Mouse (Mus musculus) hindbrain, embryonic 11.5 days (tissue): ENCODE data around the gene Bpifb5. TPM values are rescaled to one million over a fixed set of nuclear protein-coding genes. Genes with fewer than 3 reads are reported as not detected.
"Not testable (repeated sequence)": the region's sequence is repeated elsewhere in the genome, so short reads cannot be mapped to it uniquely, and the experiment has no call there.

Source experiments
- ATAC-seq: fragments of 200-750 bp; cut with Nextera tagmentation; 2 replicates; pipeline ENCODE4 v1.8.0; 2017; ENCODE audit warnings: mild to moderate bottlenecking, moderate TSS enrichment, moderate library complexity; ENCODE audit not compliant: low FRiP score
- DNase-seq: peaks from one replicate; pipeline ENCODE4 v3.0.0-alpha.2; 2015; ENCODE audit warnings: low spot score
- H3K27ac ChIP-seq: fragments of 300-500 bp; sonication (generic); 2 replicates; pipeline ENCODE4 v1.5.1; 2014; ENCODE audit warnings: mild to moderate bottlenecking, low read depth, low read length
- H3K27me3 ChIP-seq: fragments of 300-500 bp; sonication (generic); 2 replicates; pipeline ENCODE4 v1.6.1; 2014; ENCODE audit warnings: mild to moderate bottlenecking, low read length, moderate library complexity, mixed read lengths; ENCODE audit not compliant: control insufficient read depth, insufficient read depth
- H3K36me3 ChIP-seq: fragments of 300-500 bp; sonication (generic); 2 replicates; pipeline ENCODE4 v1.6.1; 2014; ENCODE audit warnings: mild to moderate bottlenecking, low read length, moderate library complexity, mixed read lengths; ENCODE audit not compliant: control insufficient read depth, insufficient read depth
- H3K4me1 ChIP-seq: fragments of 300-500 bp; sonication (generic); replicated peaks from 2 replicates; pipeline ENCODE4 v1.6.1; 2014; ENCODE audit warnings: low read length, mixed read lengths; ENCODE audit not compliant: control insufficient read depth, insufficient read depth
- H3K4me2 ChIP-seq: fragments of 300-500 bp; sonication (generic); replicated peaks from 2 replicates; pipeline ENCODE4 v1.6.1; 2014; ENCODE audit warnings: mild to moderate bottlenecking, low read depth, low read length
- H3K4me3 ChIP-seq: fragments of 300-500 bp; sonication (generic); 2 replicates; pipeline ENCODE4 v1.5.1; 2014; ENCODE audit warnings: low read depth, low read length
- H3K9ac ChIP-seq: fragments of 300-500 bp; sonication (generic); 2 replicates; pipeline ENCODE4 v1.6.1; 2014; ENCODE audit warnings: low read depth, low read length
- H3K9me3 ChIP-seq: fragments of 300-500 bp; sonication (generic); 2 replicates; pipeline ENCODE4 v1.6.1; 2016; ENCODE audit warnings: low read length; ENCODE audit not compliant: control insufficient read depth
- WGBS: fragments of 180-500 bp; shearing (Covaris S2); extraction: QIAGEN DNeasy Blood & Tissue Kit; methylation state at CpG from one replicate; pipeline ENCODE4 v1.1.7; 2014; 5-methylcytosine and 5-hydroxymethylcytosine counted together
- polyA plus RNA-seq: library from polyadenylated mRNA; unstranded; fragments of >200 nt; fragmentation: Nextera tagmentation; extraction: Ambion mirVana; gene quantifications from 2 replicates; pipeline ENCODE4 v1.2.1, GENCODE M21; 2014

Bpifb5 gene
- polyA plus RNA-seq, 1 experiment from 2014 or later, result not detected

DNA sequence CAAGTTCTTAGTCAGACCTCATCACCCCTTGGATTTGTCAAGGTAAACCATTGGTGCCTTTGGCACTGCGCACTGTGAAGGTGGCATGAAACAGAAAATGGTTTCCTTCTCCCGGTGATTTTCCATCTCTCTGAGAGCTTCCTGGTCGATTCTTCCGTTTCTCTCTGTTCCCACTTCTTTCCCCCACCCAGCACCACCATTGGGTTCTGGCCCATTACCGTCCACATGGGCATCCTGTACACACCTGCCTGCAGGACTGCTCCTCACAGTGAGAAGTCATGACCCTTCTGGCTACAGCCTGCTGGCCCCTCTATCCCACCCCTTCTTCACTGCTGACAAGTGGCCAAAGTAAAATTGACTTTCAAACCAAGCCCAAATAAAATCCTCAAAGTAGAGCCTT is 21.8 kb downstream of the Bpifb5 start:
- H3K4me3 ChIP-seq, result no peak overlapping the region
- 89% methylated on average over 5 of the region's 5 CpGs for WGBS
- no peaks in the 10 kb centered on the region for H3K27me3 ChIP-seq
- H3K9ac ChIP-seq, result no peak overlapping the region
- no peak overlapping the region for H3K27ac ChIP-seq
- H3K9me3 ChIP-seq, result no peaks in the 10 kb centered on the region
- no peak for DNase-seq
- H3K36me3 ChIP-seq, result no peaks in the 10 kb centered on the region
- H3K4me1 ChIP-seq, result no peaks in the 10 kb centered on the region
- no peak overlapping the region for H3K4me2 ChIP-seq
- no peak for ATAC-seq

GRCm38 (mm10) chr2:154255254-154255653 is 31.7 kb downstream of the Bpifb5 start:
- not testable (repeated sequence) for H3K27me3 ChIP-seq, ATAC-seq, H3K4me1 ChIP-seq, H3K27ac ChIP-seq, DNase-seq, H3K9ac ChIP-seq, H3K4me2 ChIP-seq, H3K9me3 ChIP-seq, H3K4me3 ChIP-seq, H3K36me3 ChIP-seq
- 84% methylated on average over 2 of the region's 4 CpGs for WGBS

DNA sequence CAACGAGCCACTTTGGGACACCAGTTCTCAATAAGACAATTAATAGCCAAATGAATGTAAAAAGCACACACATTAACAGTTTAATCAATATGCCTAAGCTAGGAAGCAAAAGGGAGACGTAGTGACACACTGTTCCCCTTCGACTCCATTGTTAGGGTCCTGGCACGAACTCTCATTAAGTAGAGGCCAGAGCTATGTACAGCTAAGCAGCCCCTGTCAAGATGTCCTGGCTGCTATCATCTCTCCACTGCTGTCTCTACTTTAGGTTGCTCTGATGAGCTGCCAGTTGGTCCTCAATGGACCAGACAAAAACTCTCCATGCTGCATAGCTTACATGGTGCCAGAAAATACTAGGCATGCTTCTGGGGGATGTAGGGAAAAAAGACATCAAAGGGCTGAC is 32.2 kb downstream of the Bpifb5 start:
- Histone ChIP-seq H3K9ac (no peak overlapping the region), H3K27me3 (no peaks in the 10 kb centered on the region), H3K36me3 (no peaks in the 10 kb centered on the region), H3K4me2 (no peak overlapping the region), H3K9me3 (no peaks in the 10 kb centered on the region), H3K4me3 (no peak overlapping the region), H3K27ac (no peak overlapping the region), H3K4me1 (no peaks in the 10 kb centered on the region)
- no peak for ATAC-seq
- DNase-seq, result no peak
- 90% methylated on average over 4 of the region's 4 CpGs for WGBS

- H3K36me3 ChIP-seq, H3K27ac ChIP-seq, H3K4me3 ChIP-seq, H3K4me1 ChIP-seq, H3K27me3 ChIP-seq, DNase-seq, H3K4me2 ChIP-seq, H3K9ac ChIP-seq, ATAC-seq, H3K9me3 ChIP-seq: not testable (repeated sequence)
- WGBS, result 86% methylated on average over 5 of the region's 5 CpGs
Measured at GRCm38 (mm10) chr2:154257554-154257953, 34.0 kb downstream of the Bpifb5 start, which contains the start of gene Bpifb9a. Gene Bpifb9a (plus strand): TSS chr2:154257854.

DNA sequence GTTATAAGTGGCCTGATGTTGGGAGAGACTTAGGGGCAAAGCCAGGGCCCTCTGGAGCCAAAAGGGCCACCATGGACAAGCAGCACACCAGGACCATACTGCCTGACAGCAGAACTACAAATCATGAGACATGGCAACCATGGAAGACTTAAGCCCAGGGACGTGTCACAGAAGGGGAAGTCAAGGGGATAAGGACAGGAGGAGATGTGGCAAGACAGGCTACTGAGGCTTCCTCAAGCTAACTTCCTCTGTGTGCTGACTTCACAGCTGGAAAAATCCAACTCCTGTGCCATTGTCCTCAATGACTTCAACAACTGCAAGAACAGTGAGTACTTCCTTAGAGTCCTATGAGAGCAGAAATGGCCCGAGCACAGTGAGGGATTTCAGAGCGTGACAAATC is 40.9 kb downstream of the Bpifb5 start:
- not testable (repeated sequence) for H3K4me3 ChIP-seq, H3K4me1 ChIP-seq, H3K4me2 ChIP-seq, H3K9ac ChIP-seq, H3K36me3 ChIP-seq, DNase-seq, H3K27ac ChIP-seq, ATAC-seq, H3K27me3 ChIP-seq, H3K9me3 ChIP-seq
- WGBS, result 75% methylated on average over 3 of the region's 3 CpGs

Other genes starting within 250 kb of the Bpifb5 start
- not detected in 2 replicates for gene Bpifa6, start 248.8 kb upstream of the Bpifb5 start, polyA plus RNA-seq
- gene Bpifa2, start 215.5 kb upstream of the Bpifb5 start, polyA plus RNA-seq, result not detected in 2 replicates
- not detected in 2 replicates for gene Bpifa3, start 93.4 kb upstream of the Bpifb5 start, polyA plus RNA-seq
- gene Bpifa1, start 80.9 kb upstream of the Bpifb5 start, polyA plus RNA-seq, result not detected in 2 replicates
- gene Bpifa5, start 61.1 kb upstream of the Bpifb5 start, polyA plus RNA-seq, result not detected in 2 replicates
- not detected in 2 replicates for gene Bpifb1, start 32.9 kb upstream of the Bpifb5 start, polyA plus RNA-seq
- not detected in 2 replicates for gene Bpifb9a, start 34.1 kb downstream of the Bpifb5 start, polyA plus RNA-seq
- not detected in 2 replicates for gene Bpifb9b, start 83.5 kb downstream of the Bpifb5 start, polyA plus RNA-seq
- 13.2 and 15.8 TPM in 2 replicates for gene Cdk5rap1, start 149.3 kb downstream of the Bpifb5 start, polyA plus RNA-seq
- gene Snta1, start 184.4 kb downstream of the Bpifb5 start, polyA plus RNA-seq, result 2.1 TPM in 2 replicates
- 68.2 and 71.5 TPM in 2 replicates for gene Cbfa2t2, start 212.7 kb downstream of the Bpifb5 start, polyA plus RNA-seq